Mouse (Mus musculus): ENCODE data around the gene Akap6.
A peak's percentile ranks its signal among the peaks of the same experiment; 100 is the strongest.

The Akap6 gene

GRCm38 (mm10) chr12:53040634-53041033 is 341.5 kb downstream of the Akap6 start:
- no peak for DNase-seq (ENCODE audit: low spot score)

GRCm38 (mm10) chr12:53042739-53043138 is 343.6 kb downstream of the Akap6 start:
- peak; percentile 64 for DNase-seq (ENCODE audit: low spot score)

GRCm38 (mm10) chr12:53057606-53058005 is 358.4 kb downstream of the Akap6 start:
- no peak for DNase-seq (ENCODE audit: low spot score)

GRCm38 (mm10) chr12:53060903-53061302 is 361.7 kb downstream of the Akap6 start:
- no peak for DNase-seq (ENCODE audit: low spot score)

GRCm38 (mm10) chr12:53061466-53062124 is 362.4 kb downstream of the Akap6 start:
- DNase-seq (ENCODE audit: low spot score): no peak

- DNase-seq (ENCODE audit: low spot score): no peak
Measured at GRCm38 (mm10) chr12:53063003-53063402, 363.8 kb downstream of the Akap6 start.

GRCm38 (mm10) chr12:53064241-53064760 is 365.1 kb downstream of the Akap6 start:
- DNase-seq (ENCODE audit: low spot score): no peak

GRCm38 (mm10) chr12:53065031-53065785 is 366.0 kb downstream of the Akap6 start:
- no peak for DNase-seq (ENCODE audit: low spot score)

- no peak for DNase-seq (ENCODE audit: low spot score)
Measured at GRCm38 (mm10) chr12:53066321-53066720, 367.1 kb downstream of the Akap6 start.

- no peak for DNase-seq (ENCODE audit: low spot score)
Measured at GRCm38 (mm10) chr12:53070907-53071306, 371.7 kb downstream of the Akap6 start.

- no peak for DNase-seq (ENCODE audit: low spot score)
Measured at GRCm38 (mm10) chr12:53076595-53077400, 377.6 kb downstream of the Akap6 start.

GRCm38 (mm10) chr12:53085789-53086188 is 386.6 kb downstream of the Akap6 start:
- DNase-seq (ENCODE audit: low spot score): no peak

- DNase-seq (ENCODE audit: low spot score): no peak
Measured at GRCm38 (mm10) chr12:53112276-53112675, 413.1 kb downstream of the Akap6 start.

- no peak for DNase-seq (ENCODE audit: low spot score)
Measured at GRCm38 (mm10) chr12:53119352-53119751, 420.2 kb downstream of the Akap6 start.

- peak; percentile 62 for DNase-seq (ENCODE audit: low spot score)
Measured at GRCm38 (mm10) chr12:53124131-53124530, 424.9 kb downstream of the Akap6 start.

- no peak for DNase-seq (ENCODE audit: low spot score)
Measured at GRCm38 (mm10) chr12:53124696-53125095, 425.5 kb downstream of the Akap6 start.

- no peak for DNase-seq (ENCODE audit: low spot score)
Measured at GRCm38 (mm10) chr12:53125286-53125685, 426.1 kb downstream of the Akap6 start.

GRCm38 (mm10) chr12:53134196-53134595 is 435.0 kb downstream of the Akap6 start:
- DNase-seq (ENCODE audit: low spot score): no peak

GRCm38 (mm10) chr12:53137331-53137730 is 438.1 kb downstream of the Akap6 start:
- no peak for DNase-seq (ENCODE audit: low spot score)

- DNase-seq (ENCODE audit: low spot score): no peak
Measured at GRCm38 (mm10) chr12:53144122-53144695, 445.0 kb downstream of the Akap6 start.

- DNase-seq (ENCODE audit: low spot score): no peak
Measured at GRCm38 (mm10) chr12:53144760-53145159, 445.6 kb downstream of the Akap6 start.

- DNase-seq (ENCODE audit: low spot score): no peak
Measured at GRCm38 (mm10) chr12:53145516-53145915, 446.3 kb downstream of the Akap6 start.

Measured in layer of hippocampus, adult 11-12 months (tissue).